Mouse (Mus musculus): ENCODE data around the gene Eme2. TPM values are rescaled to one million over a fixed set of nuclear protein-coding genes. Genes with fewer than 3 reads are reported as not detected.

Gene Eme2
- polyA plus RNA-seq, 1 experiment from 2014 or later, result 31.3 TPM

- ATAC-seq, result no peak
- Histone ChIP-seq H3K4me2 (peak overlapping the region; percentile 91), H3K36me3 (ENCODE audit: poor library complexity, severe bottlenecking) (peaks cover 42% of the 10 kb centered on the region), H3K9me3 (replicated peaks) (no peaks in the 10 kb centered on the region), H3K4me1 (peaks cover 28% of the 10 kb centered on the region), H3K27ac (no peak overlapping the region), H3K27me3 (no peaks in the 10 kb centered on the region), H3K9ac (peak overlapping the region; percentile 71), H3K4me3 (peak overlapping the region; percentile 92)
- WGBS, result 22% methylated on average over 22 of the region's 22 CpGs
These were observed 9.3 kb downstream of the Eme2 start for GRCm38 (mm10) chr17:24885356-24886133.

- H3K4me2 ChIP-seq, result no peak overlapping the region
- H3K9ac ChIP-seq, result no peak overlapping the region
- no peaks in the 10 kb centered on the region for H3K27me3 ChIP-seq
- H3K9me3 ChIP-seq (replicated peaks), result no peaks in the 10 kb centered on the region
- WGBS, result 76% methylated on average over 6 of the region's 6 CpGs
- H3K4me1 ChIP-seq, result peaks cover 28% of the 10 kb centered on the region
- H3K27ac ChIP-seq, result no peak overlapping the region
- H3K36me3 ChIP-seq (ENCODE audit: poor library complexity, severe bottlenecking), result peaks cover 31% of the 10 kb centered on the region
- H3K4me3 ChIP-seq, result no peak overlapping the region
- no peak for ATAC-seq
These were observed 10.5 kb downstream of the Eme2 start for GRCm38 (mm10) chr17:24884391-24884790.

GRCm38 (mm10) chr17:24881738-24882440 is 13.0 kb downstream of the Eme2 start:
- Histone ChIP-seq H3K4me3 (no peak overlapping the region), H3K9me3 (replicated peaks) (no peaks in the 10 kb centered on the region)

GRCm38 (mm10) chr17:24878531-24878930 is 16.4 kb downstream of the Eme2 start:
- ATAC-seq, result no peak
- H3K4me2 ChIP-seq, result no peak overlapping the region
- no peaks in the 10 kb centered on the region for H3K27me3 ChIP-seq
- peaks cover 15% of the 10 kb centered on the region for H3K36me3 ChIP-seq (ENCODE audit: poor library complexity, severe bottlenecking)
- no peaks in the 10 kb centered on the region for H3K4me1 ChIP-seq
- H3K9ac ChIP-seq, result 0 out of 2 replicates have a peak overlapping the region, but pooled peaks have one; percentile 23
- H3K9me3 ChIP-seq (replicated peaks), result no peaks in the 10 kb centered on the region
- no peak overlapping the region for H3K27ac ChIP-seq
- no peak overlapping the region for H3K4me3 ChIP-seq
- WGBS, result 75% methylated on average over 8 of the region's 8 CpGs

More at GRCm38 (mm10) chr17:24881738-24882440, 13.0 kb downstream of the Eme2 start:
- Histone ChIP-seq H3K4me2 (no peak overlapping the region), H3K36me3 (ENCODE audit: poor library complexity, severe bottlenecking) (peaks cover 23% of the 10 kb centered on the region), H3K4me1 (peaks cover 11% of the 10 kb centered on the region), H3K27me3 (no peaks in the 10 kb centered on the region), H3K27ac (no peak overlapping the region), H3K9ac (no peak overlapping the region)
- no peak for ATAC-seq
- 61% methylated on average over 7 of the region's 7 CpGs for WGBS

- Histone ChIP-seq H3K27ac (no peak overlapping the region), H3K9ac (no peak overlapping the region), H3K36me3 (ENCODE audit: poor library complexity, severe bottlenecking) (peaks cover 10% of the 10 kb centered on the region), H3K9me3 (replicated peaks) (no peaks in the 10 kb centered on the region), H3K4me2 (no peak overlapping the region), H3K27me3 (no peaks in the 10 kb centered on the region), H3K4me3 (no peak overlapping the region), H3K4me1 (no peaks in the 10 kb centered on the region)
- ATAC-seq, result no peak
- WGBS, result 35% methylated on average over 5 of the region's 5 CpGs
These were observed 16.8 kb downstream of the Eme2 start for GRCm38 (mm10) chr17:24878117-24878397.

GRCm38 (mm10) chr17:24877336-24878116 is 17.4 kb downstream of the Eme2 start:
- Histone ChIP-seq H3K9me3 (replicated peaks) (no peaks in the 10 kb centered on the region), H3K27ac (no peak overlapping the region), H3K36me3 (ENCODE audit: poor library complexity, severe bottlenecking) (peaks cover 5% of the 10 kb centered on the region), H3K4me3 (no peak overlapping the region), H3K9ac (no peak overlapping the region), H3K4me1 (no peaks in the 10 kb centered on the region), H3K27me3 (no peaks in the 10 kb centered on the region), H3K4me2 (no peak overlapping the region)
- WGBS, result 69% methylated on average over 10 of the region's 10 CpGs
- no peak for ATAC-seq

- WGBS, result 78% methylated on average over 8 of the region's 8 CpGs
- no peak for ATAC-seq
These were observed 19.9 kb downstream of the Eme2 start for GRCm38 (mm10) chr17:24874989-24875388.

GRCm38 (mm10) chr17:24874405-24874745 is 20.5 kb downstream of the Eme2 start:
- 35% methylated on average over 1 of the region's 1 CpGs for WGBS
- ATAC-seq, result no peak

More at GRCm38 (mm10) chr17:24874989-24875388, 19.9 kb downstream of the Eme2 start:
- H3K4me2 ChIP-seq, result no peak overlapping the region
- no peak overlapping the region for H3K4me3 ChIP-seq
- H3K9me3 ChIP-seq (replicated peaks), result no peaks in the 10 kb centered on the region
- no peaks in the 10 kb centered on the region for H3K4me1 ChIP-seq
- H3K36me3 ChIP-seq (ENCODE audit: poor library complexity, severe bottlenecking), result no peaks in the 10 kb centered on the region
- no peak overlapping the region for H3K27ac ChIP-seq
- no peaks in the 10 kb centered on the region for H3K27me3 ChIP-seq
- no peak overlapping the region for H3K9ac ChIP-seq

GRCm38 (mm10) chr17:24873695-24874404 is 21.0 kb downstream of the Eme2 start:
- Histone ChIP-seq H3K4me3 (no peak overlapping the region), H3K9me3 (replicated peaks) (no peaks in the 10 kb centered on the region), H3K4me2 (no peak overlapping the region), H3K9ac (no peak overlapping the region), H3K27ac (no peak overlapping the region), H3K27me3 (no peaks in the 10 kb centered on the region), H3K4me1 (no peaks in the 10 kb centered on the region), H3K36me3 (ENCODE audit: poor library complexity, severe bottlenecking) (no peaks in the 10 kb centered on the region)
- WGBS, result 49% methylated on average over 4 of the region's 4 CpGs
- ATAC-seq, result no peak

More at GRCm38 (mm10) chr17:24874405-24874745, 20.5 kb downstream of the Eme2 start:
- Histone ChIP-seq H3K4me2 (no peak overlapping the region), H3K9ac (no peak overlapping the region), H3K4me1 (no peaks in the 10 kb centered on the region), H3K9me3 (replicated peaks) (no peaks in the 10 kb centered on the region), H3K36me3 (ENCODE audit: poor library complexity, severe bottlenecking) (no peaks in the 10 kb centered on the region), H3K27me3 (no peaks in the 10 kb centered on the region), H3K4me3 (no peak overlapping the region), H3K27ac (no peak overlapping the region)

- 92% methylated on average over 10 of the region's 10 CpGs for WGBS
- Histone ChIP-seq H3K36me3 (ENCODE audit: poor library complexity, severe bottlenecking) (peaks cover 19% of the 10 kb centered on the region), H3K9me3 (replicated peaks) (no peaks in the 10 kb centered on the region), H3K4me2 (no peak overlapping the region), H3K27me3 (no peaks in the 10 kb centered on the region), H3K4me3 (no peak overlapping the region), H3K4me1 (no peaks in the 10 kb centered on the region), H3K9ac (no peak overlapping the region), H3K27ac (no peak overlapping the region)
- no peak for ATAC-seq
These were observed 27.0 kb downstream of the Eme2 start for GRCm38 (mm10) chr17:24867914-24868313.

GRCm38 (mm10) chr17:24865776-24866175 is 29.1 kb downstream of the Eme2 start, which contains the start of gene Igfals:
Gene Igfals, plus strand, starts transcription at chr17:24865997.
- H3K4me3 ChIP-seq, result no peak within 1 kb of the TSS
- H3K27me3 ChIP-seq, result no peaks in the 10 kb centered on the region
- 0 out of 2 replicates have a peak within 1 kb of the TSS, but pooled peaks have one; percentile 26 for H3K9ac ChIP-seq
- H3K9me3 ChIP-seq (replicated peaks), result no peaks in the 10 kb centered on the region
- peaks cover 39% of the 10 kb centered on the region for H3K36me3 ChIP-seq (ENCODE audit: poor library complexity, severe bottlenecking)
- ATAC-seq, result no peak
- H3K4me1 ChIP-seq, result no peaks in the 10 kb centered on the region
- H3K27ac ChIP-seq, result no peak within 1 kb of the TSS
- H3K4me2 ChIP-seq, result no peak within 1 kb of the TSS
- 89% methylated on average over 8 of the region's 8 CpGs for WGBS
